Mouse (Mus musculus) forebrain, embryonic 11.5 days (tissue): ENCODE data around the gene Alox5ap. TPM values are rescaled to one million over a fixed set of nuclear protein-coding genes. Genes with fewer than 3 reads are reported as not detected.

Source experiments
- ATAC-seq: fragments of 200-750 bp; cut with Nextera tagmentation; replicated peaks from 2 replicates; pipeline ENCODE4 v1.8.0; 2017; ENCODE audit warnings: moderate TSS enrichment; ENCODE audit not compliant: low FRiP score
- DNase-seq: peaks from one replicate; pipeline ENCODE4 v3.0.0-alpha.2; 2017; ENCODE audit warnings: low spot score
- H3K27ac ChIP-seq: fragments of 300-500 bp; sonication (generic); 2 replicates; pipeline ENCODE4 v1.5.1; 2014; ENCODE audit warnings: low read depth, low read length
- H3K27me3 ChIP-seq: fragments of 300-500 bp; sonication (generic); 2 replicates; pipeline ENCODE4 v1.6.1; 2014; ENCODE audit warnings: mild to moderate bottlenecking, low read length, mixed read lengths; ENCODE audit not compliant: control insufficient read depth, insufficient read depth
- H3K36me3 ChIP-seq: fragments of 300-500 bp; sonication (generic); 2 replicates; pipeline ENCODE4 v1.6.1; 2014; ENCODE audit warnings: mild to moderate bottlenecking, low read length, moderate library complexity, mixed read lengths; ENCODE audit not compliant: control insufficient read depth, insufficient read depth
- H3K4me1 ChIP-seq: fragments of 300-500 bp; sonication (generic); replicated peaks from 2 replicates; pipeline ENCODE4 v1.6.1; 2014; ENCODE audit warnings: low read length, mixed read lengths; ENCODE audit not compliant: control insufficient read depth, insufficient read depth
- H3K4me2 ChIP-seq: fragments of 300-500 bp; sonication (generic); 2 replicates; pipeline ENCODE4 v1.6.1; 2014; ENCODE audit warnings: low read depth, mild to moderate bottlenecking, low read length, moderate library complexity, mixed read lengths; ENCODE audit not compliant: severe bottlenecking
- H3K4me3 ChIP-seq: fragments of 300-500 bp; sonication (generic); 2 replicates; pipeline ENCODE4 v1.5.1; 2014; ENCODE audit warnings: low read depth, low read length
- H3K9ac ChIP-seq: fragments of 300-500 bp; sonication (generic); 2 replicates; pipeline ENCODE4 v1.6.1; 2014; ENCODE audit warnings: low read length
- H3K9me3 ChIP-seq: fragments of 300-500 bp; sonication (generic); 2 replicates; pipeline ENCODE4 v1.6.1; 2016; ENCODE audit warnings: low read length, mixed read lengths; ENCODE audit not compliant: control insufficient read depth
- WGBS: fragments of 180-500 bp; shearing (Covaris S2); extraction: QIAGEN DNeasy Blood & Tissue Kit; methylation state at CpG from one replicate; pipeline ENCODE4 v1.1.7; 2014; 5-methylcytosine and 5-hydroxymethylcytosine counted together
- polyA plus RNA-seq: library from polyadenylated mRNA; unstranded; fragments of >200 nt; fragmentation: Nextera tagmentation; extraction: Ambion mirVana; gene quantifications from 2 replicates; pipeline ENCODE4 v1.2.1, GENCODE M21; 2014

The Alox5ap gene
- polyA plus RNA-seq, 1 experiment from 2014 or later: 4.5 TPM

DNA sequence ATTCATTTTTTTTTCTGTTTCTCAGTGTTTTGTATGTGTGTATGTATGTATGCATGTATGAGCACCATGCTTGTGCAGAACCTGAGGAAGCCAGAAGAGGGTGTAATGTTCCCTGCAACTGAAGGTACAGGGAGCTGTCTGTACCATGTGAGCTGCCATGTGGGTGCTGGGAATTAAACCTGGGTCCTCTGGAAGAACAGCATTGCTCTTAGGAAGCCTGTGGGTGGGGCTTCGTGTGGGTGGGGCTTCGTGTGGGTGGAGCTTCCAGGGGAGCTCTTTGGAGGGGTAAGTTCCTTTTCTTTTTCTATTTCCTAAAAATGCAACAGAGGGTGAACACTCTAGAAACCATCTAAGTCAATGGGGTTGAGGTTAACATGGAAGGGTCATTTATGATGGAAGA lies 11.1 kb upstream of the Alox5ap start:
- Histone ChIP-seq H3K9me3 (no peaks in the 10 kb centered on the region), H3K9ac (no peak overlapping the region), H3K36me3 (no peaks in the 10 kb centered on the region), H3K4me2 (no peak overlapping the region), H3K4me3 (no peak overlapping the region), H3K4me1 (no peaks in the 10 kb centered on the region), H3K27ac (no peak overlapping the region), H3K27me3 (no peaks in the 10 kb centered on the region)
- WGBS: 71% methylated on average over 2 of the region's 2 CpGs
- DNase-seq: no peak
- no peak for ATAC-seq

DNA sequence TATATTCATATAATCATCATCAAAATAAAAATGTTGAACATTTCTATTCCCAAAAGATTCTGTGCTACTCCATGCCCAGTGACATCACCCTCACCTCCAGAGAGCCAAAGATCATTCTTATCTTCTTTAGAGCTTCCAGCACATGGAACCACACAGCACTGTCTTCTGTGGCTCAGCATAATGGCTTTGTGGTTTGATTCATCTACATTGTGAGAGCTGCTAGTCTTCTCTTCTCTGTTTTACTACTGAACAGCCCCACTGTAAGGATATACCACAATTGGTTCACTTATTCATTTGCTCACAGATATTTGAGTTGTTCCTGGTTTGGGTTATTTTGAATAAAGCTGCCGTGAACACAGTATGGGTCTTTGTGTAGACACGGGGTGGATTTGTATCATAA lies 9.0 kb upstream of the Alox5ap start:
- Histone ChIP-seq H3K9ac (no peak overlapping the region), H3K27me3 (no peaks in the 10 kb centered on the region), H3K36me3 (no peaks in the 10 kb centered on the region), H3K4me3 (no peak overlapping the region), H3K27ac (no peak overlapping the region), H3K4me1 (no peaks in the 10 kb centered on the region), H3K4me2 (no peak overlapping the region), H3K9me3 (no peaks in the 10 kb centered on the region)
- 90% methylated on average over 2 of the region's 2 CpGs for WGBS
- DNase-seq: no peak
- ATAC-seq: no peak

DNA sequence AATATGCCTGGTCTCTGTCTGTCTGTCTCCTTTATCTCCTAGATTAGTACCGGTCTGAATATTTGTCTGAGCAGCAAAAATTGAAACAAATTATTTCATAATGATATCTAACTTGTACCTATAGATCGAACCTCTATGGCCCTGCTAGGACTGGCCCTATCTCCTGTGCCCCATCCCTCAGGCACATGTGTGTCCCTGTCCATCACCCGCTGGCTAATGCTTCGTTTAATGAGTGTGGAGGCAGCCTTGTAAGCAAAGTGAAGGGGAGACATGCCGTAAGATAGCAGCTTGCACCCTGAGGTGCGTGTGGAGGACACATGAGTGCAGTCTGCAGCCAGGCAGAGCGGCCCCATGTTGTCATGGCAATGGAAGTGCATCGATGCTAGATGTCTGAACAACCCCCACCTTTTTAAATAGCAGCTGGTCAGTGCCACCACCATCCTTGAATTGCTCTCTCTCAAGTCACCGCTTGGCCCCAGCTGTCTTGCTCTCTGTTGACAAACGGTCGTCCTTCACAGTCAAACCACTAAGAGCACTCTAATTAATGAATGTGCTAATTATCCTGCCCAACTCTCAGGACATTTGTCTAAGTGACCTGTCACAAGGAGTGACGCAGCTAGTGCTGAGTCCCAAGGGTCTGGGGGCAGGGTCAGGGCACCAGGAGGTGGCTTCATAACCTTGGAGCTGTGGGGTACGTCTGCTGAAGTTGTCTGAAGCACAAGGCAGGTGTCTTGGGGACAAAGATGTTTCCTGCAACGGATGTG lies 6.9 kb upstream of the Alox5ap start:
- Histone ChIP-seq H3K4me1 (no peaks in the 10 kb centered on the region), H3K9me3 (no peaks in the 10 kb centered on the region), H3K9ac (no peak overlapping the region), H3K4me3 (no peak overlapping the region), H3K27me3 (no peaks in the 10 kb centered on the region), H3K4me2 (no peak overlapping the region), H3K27ac (no peak overlapping the region), H3K36me3 (no peaks in the 10 kb centered on the region)
- DNase-seq (peak; percentile 56), ATAC-seq (peak; percentile 63)
- WGBS: 67% methylated on average over 14 of the region's 14 CpGs

DNA sequence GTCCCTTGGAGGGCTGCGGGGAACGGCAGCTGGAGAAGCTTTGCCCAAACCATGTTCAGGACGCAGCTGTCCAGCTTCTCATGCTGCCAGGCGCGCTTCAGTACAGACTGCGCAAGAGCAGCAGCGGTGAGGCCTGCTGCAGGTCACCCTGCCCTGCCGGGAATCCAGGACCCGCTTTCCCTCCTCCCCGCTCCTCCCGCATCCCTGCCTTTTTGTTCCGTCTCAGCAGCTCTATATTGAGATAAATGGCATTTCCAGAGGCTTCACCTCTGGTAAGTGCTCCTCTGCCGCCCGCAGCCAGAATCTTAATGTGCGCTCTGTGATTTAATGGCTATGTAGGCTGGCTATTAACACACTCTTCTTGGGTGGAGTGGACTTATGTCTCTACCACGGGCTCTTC lies 5.5 kb upstream of the Alox5ap start:
- WGBS: 48% methylated on average over 16 of the region's 16 CpGs
- no peak for DNase-seq
- no peak for ATAC-seq
- H3K9ac ChIP-seq: no peak overlapping the region; the same call in 1 of the 2 replicates
- 0 out of 2 replicates have a peak overlapping the region, but pooled peaks have one; percentile 15 for H3K4me2 ChIP-seq
- H3K27me3 ChIP-seq: no peaks in the 10 kb centered on the region
- H3K27ac ChIP-seq: no peak overlapping the region
- H3K36me3 ChIP-seq: no peaks in the 10 kb centered on the region
- H3K4me1 ChIP-seq: no peaks in the 10 kb centered on the region
- no peaks in the 10 kb centered on the region for H3K9me3 ChIP-seq
- H3K4me3 ChIP-seq: no peak overlapping the region

DNA sequence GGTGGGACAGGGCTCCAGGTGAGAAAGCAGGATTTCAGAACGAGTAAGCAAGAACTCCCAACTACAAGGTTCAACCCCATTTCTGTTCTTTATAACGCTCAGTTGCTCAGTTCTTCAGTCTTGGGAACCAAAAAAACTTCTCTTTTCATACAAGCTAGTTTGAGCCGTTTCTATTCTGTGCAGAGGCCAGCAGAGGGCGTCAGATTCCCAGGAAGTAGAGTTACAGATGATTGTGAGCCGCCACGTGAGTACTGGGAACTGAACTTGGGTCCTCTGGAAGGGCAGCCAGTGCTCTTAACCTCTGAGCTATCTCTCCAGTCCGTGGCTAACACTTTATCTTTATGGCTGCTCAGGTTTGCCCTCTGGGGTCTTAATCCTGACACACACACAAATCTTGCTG lies 3.1 kb upstream of the Alox5ap start:
- H3K4me1 ChIP-seq: no peaks in the 10 kb centered on the region
- no peak for ATAC-seq
- 74% methylated on average over 7 of the region's 7 CpGs for WGBS

DNA sequence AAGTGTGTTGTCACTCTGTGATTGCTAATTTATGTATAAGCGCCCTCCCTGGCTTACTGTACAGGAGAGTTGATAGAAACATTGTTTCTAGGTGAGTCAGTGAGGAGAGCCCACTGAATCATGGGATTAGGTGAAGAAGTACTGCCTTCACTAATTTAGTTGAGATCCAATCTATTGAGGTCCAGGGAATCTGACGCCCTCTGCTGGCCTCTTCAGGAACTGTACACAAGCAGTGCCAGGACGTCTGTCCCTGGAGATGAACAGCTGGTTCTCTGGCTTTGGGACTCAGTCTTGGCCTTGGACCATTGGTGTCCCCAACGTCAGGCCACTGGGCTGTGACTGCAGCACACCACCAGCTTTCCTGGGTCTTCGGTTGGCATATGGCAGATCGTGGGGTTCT lies 2.7 kb upstream of the Alox5ap start:
- H3K27me3 ChIP-seq: no peaks in the 10 kb centered on the region
- no peak overlapping the region for H3K9ac ChIP-seq
- H3K4me3 ChIP-seq: no peak overlapping the region
- 62% methylated on average over 6 of the region's 6 CpGs for WGBS
- no peak overlapping the region for H3K27ac ChIP-seq
- H3K4me2 ChIP-seq: no peak overlapping the region
- no peaks in the 10 kb centered on the region for H3K9me3 ChIP-seq
- DNase-seq: no peak
- H3K4me1 ChIP-seq: no peaks in the 10 kb centered on the region
- ATAC-seq: no peak
- H3K36me3 ChIP-seq: no peaks in the 10 kb centered on the region

More for the DNA sequence above, 3.1 kb upstream of the Alox5ap start:
- Histone ChIP-seq H3K4me2 (no peak overlapping the region), H3K27ac (no peak overlapping the region), H3K9me3 (no peaks in the 10 kb centered on the region), H3K4me3 (no peak overlapping the region), H3K36me3 (no peaks in the 10 kb centered on the region), H3K9ac (no peak overlapping the region), H3K27me3 (no peaks in the 10 kb centered on the region)
- DNase-seq: no peak

DNA sequence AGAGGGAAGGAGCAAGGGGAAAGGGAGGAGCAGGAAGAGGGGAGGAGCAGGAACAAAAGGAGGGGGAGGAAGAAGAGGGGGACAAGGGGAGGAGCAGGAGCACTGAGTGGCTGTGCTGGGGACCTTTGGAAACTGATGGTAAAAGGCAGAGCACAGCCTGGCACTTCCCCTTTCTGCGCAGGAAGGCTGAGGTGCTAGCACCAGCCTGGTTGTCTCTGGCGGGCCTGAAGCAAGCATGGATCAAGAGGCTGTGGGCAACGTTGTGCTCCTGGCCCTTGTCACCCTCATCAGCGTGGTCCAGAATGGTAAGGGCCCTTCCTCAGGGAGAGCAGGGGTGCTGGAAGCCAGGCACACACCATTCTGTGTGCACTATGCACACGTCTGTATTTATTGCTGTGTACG lies 312 bp downstream of the Alox5ap start:
- no peaks in the 10 kb centered on the region for H3K27me3 ChIP-seq
- no peaks in the 10 kb centered on the region for H3K36me3 ChIP-seq
- 64% methylated on average over 6 of the region's 6 CpGs for WGBS
- no peaks in the 10 kb centered on the region for H3K9me3 ChIP-seq
- ATAC-seq (no peak), DNase-seq (no peak)
- H3K4me3 ChIP-seq: no peak overlapping the region
- H3K4me2 ChIP-seq: no peak overlapping the region
- no peak overlapping the region for H3K9ac ChIP-seq
- H3K4me1 ChIP-seq: no peaks in the 10 kb centered on the region
- no peak overlapping the region for H3K27ac ChIP-seq

DNA sequence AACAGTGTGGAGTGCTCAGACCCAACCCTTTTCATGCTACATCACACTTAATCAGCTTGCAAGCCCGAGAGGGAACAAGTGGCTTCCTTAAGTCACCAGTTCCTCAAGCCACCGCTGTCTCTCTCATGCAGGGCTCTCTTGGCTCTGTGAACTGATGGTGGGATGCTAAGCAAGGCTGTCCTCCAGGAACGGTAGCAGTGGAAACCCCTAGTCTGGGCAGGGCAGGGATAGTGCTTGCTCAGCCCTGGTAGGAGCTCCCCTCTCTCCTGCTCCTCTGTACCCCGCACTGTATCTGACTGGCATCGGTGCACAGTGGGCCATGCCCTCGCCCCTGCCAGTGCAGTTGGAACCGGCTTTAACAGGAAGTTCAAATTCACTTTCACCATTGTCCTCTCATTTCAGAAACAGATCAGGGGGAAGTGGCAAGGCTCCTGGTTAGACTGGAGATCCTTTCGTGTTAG lies 2.2 kb downstream of the Alox5ap start:
- Histone ChIP-seq H3K27ac (no peak overlapping the region), H3K36me3 (no peaks in the 10 kb centered on the region), H3K4me3 (no peak overlapping the region), H3K4me1 (no peaks in the 10 kb centered on the region), H3K9me3 (no peaks in the 10 kb centered on the region), H3K4me2 (no peak overlapping the region), H3K27me3 (no peaks in the 10 kb centered on the region), H3K9ac (no peak overlapping the region)
- ATAC-seq: no peak
- WGBS: 88% methylated on average over 8 of the region's 8 CpGs
- no peak for DNase-seq

DNA sequence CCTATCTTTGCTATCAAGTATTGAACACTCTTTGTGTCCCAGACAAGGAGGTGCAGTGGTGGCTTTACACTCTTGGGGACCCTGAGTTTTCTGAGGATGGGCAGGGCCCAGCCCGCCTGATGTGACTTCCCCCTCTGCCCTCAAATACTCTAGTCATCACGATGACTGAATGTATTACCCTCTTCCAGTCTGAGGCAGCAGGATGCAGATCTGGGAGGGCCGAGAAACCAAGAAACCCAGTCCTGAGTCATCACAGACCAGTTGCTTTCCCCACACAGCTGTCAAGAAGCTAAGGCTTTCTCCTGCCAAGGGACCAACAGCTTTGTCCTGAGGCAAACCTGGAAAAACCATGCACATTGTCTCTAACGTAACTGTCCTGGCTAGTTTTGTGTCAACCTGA lies 2.9 kb downstream of the Alox5ap start:
- H3K4me1 ChIP-seq: no peaks in the 10 kb centered on the region
- no peaks in the 10 kb centered on the region for H3K27me3 ChIP-seq
- DNase-seq (no peak), ATAC-seq (no peak)
- H3K9me3 ChIP-seq: no peaks in the 10 kb centered on the region
- no peak overlapping the region for H3K27ac ChIP-seq
- no peak overlapping the region for H3K9ac ChIP-seq
- no peaks in the 10 kb centered on the region for H3K36me3 ChIP-seq
- 81% methylated on average over 4 of the region's 4 CpGs for WGBS
- H3K4me3 ChIP-seq: no peak overlapping the region
- H3K4me2 ChIP-seq: no peak overlapping the region
